Mouse (Mus musculus) frontal cortex, adult (tissue): ENCODE data around the gene Zfp651.

Experiments
- ATAC-seq: cut with Nextera tagmentation; 2 replicates; pipeline ENCODE4 v1.9.2; 2017; ENCODE audit warnings: mild to moderate bottlenecking, moderate library complexity, mixed read lengths; ENCODE audit not compliant: low TSS enrichment

The Zfp651 gene

GRCm38 (mm10) chr9:121810081-121810821 lies 51.1 kb downstream of the Zfp651 start:
- peak; percentile 47 for ATAC-seq

DNA sequence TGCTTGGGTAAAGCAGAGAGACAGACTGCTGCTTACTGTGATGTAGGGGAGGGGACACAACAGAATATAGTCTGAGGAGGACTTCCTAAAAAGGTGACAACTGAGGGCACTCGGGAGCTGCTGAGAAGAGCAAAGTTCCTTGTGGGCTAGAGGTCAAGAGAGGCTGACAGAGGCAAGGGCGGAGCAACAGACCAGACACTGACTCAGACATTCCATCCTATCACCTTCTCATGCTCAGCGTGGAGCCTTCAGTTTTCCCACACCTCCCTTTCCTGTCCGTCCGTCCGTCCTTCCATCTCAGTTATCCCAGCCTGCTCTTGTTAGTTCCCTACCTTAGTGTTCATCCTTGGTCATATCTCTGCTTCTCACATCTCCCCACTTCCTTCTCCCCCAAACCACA lies 56.1 kb downstream of the Zfp651 start:
- ATAC-seq = no peak

DNA sequence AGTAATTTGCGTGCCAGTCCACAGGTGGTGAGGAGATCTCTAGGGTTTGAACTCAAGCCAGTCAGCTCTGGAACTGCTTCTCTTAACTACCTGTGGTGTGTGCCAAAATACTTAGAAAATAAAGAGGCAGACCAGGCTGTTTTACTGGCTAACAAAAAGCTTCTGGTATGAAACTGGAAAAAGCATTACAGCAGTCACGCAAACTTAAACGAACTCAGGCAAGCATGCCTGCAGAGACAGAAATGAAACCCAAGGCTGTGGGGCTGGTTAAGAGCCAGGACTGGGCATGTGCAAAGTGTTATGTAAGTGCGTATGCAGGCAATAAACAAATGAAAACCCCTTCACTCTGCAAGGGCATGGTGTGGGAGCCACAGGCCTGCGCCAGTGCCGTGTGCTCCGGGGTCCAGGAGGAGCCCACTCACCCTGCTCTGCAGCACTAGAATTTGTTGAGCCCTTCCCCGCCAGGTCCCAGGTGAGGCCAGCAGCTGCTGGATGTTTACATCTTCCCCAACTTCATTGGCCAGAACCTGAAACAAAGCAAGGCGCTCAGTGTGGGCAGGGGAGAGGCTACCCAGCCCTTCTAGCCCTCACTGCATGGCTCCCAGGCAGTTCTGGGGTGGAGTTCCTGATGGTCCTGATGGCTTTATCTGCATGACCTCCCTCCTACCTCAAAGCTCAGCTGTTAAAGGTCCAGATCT lies 60.1 kb downstream of the Zfp651 start:
- no peak; the same call in 1 of the 2 replicates for ATAC-seq

- ATAC-seq = no peak
These were observed 60.8 kb downstream of the Zfp651 start for GRCm38 (mm10) chr9:121819771-121820471.

DNA sequence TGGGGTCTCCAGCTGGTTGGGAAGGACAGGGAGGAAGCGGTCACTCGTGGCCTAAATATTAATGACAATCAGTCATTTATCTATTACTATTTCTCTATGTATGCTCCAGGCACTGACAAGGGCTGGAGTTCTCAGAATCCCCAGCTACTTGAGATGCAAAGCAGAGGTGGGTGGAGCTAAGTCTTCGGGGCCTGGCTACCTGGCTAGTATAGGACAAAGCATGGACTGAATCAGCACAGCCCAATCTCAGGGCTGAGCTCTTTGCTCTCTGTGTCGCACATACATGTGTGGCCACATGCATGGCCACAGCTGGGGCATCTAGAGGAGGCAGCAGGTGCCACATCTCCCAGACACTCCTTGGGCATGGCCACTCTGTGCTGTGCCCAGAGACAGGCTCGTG lies 61.6 kb downstream of the Zfp651 start:
- ATAC-seq = no peak
